Mouse (Mus musculus) liver (tissue): ENCODE data around the gene Nipal3.

Experiments used
- DNase-seq: peaks from one replicate; pipeline ENCODE4 v3.0.0-alpha.2; 2020; ENCODE audit warnings: mixed read lengths

Nipal3 gene

DNA sequence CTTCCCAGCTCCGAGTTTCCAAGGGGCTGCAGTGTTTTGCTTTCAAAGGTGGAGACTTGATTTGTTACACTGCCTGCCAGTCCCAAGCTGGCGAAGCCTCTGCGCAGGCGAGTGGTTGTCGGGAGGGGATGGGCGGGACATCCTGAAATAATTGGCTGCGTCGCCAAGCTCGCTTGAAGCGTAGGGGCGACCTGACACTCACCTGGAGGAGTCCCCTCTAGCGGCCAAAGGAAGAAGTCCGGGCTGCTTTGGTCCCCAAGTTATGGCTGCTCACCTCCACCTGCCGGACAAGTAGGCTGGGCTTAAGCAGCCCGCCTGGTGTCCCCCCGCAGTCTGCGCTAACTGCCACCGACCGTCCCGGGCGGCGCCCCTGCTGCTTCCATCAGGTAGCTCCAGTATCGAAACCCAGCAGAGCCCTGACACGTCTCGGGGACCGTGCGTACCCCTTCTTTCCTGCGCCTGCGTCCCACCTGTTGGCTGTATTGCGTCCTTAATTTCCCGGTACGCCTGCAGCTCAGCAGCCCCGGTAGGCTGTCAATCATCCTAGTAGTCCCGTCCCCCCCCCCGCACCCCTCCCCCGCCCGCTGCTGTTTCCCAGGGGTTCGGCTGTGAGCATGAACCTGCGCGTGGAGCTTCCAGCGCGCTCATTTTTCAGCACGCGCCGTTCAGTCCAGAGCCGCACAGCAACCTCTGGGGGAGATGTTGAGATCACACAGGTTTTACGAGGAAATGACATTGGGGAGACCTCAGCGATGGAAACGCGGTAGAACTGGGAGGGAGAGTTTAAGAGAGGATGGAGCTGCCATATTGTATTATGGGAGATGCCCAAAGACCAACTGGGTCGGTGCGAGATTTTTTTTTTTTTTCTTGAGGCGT, at the start of gene Nipal3, which contains the start of gene Stpg1:
Nipal3 (minus strand) TSS at position 518 of the 876 bp plus-strand sequence.
Stpg1 (plus strand) TSS at position 270 of the 876 bp plus-strand sequence.
- DNase-seq, result peak; percentile 96

DNA sequence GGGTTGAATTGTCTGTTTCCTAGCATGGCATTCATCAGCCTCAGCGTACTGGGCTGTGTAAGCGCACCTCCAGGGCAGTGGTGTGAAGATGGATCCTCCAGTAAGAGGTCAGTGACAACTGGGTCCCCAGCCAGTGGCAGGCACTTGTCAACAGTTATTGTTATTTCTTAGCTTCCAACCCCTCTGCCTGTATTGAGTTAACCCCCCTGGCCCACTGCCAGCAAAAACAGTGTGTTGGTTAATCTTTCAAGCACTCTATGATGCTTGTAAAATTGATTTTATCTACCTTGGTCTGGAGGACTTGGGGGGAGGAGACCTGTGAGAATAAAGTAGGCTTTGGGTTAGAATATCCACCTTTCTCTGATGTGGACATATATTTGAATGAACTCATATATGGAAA, 49.4 kb upstream of the Nipal3 start:
- DNase-seq, result no peak

DNA sequence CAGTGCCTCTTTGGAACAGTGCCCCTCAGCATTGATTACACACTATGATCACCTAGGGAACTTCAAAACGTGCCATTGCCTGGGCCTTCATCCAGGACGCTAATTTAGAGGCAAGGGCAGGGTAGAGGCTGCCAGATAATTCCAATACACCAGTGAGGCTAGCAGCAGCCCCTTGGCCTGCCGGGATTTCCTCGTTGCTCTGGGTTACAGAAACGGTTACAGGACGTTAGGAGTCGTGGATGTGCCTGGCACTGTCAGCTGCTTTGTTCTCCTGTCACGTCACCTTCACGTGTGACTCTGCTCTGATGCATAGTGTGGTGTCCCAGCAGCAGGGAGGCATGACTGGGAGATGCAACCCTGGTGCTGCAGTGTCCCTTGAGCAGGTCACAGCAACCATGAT, 45.2 kb upstream of the Nipal3 start:
- DNase-seq, result no peak

DNA sequence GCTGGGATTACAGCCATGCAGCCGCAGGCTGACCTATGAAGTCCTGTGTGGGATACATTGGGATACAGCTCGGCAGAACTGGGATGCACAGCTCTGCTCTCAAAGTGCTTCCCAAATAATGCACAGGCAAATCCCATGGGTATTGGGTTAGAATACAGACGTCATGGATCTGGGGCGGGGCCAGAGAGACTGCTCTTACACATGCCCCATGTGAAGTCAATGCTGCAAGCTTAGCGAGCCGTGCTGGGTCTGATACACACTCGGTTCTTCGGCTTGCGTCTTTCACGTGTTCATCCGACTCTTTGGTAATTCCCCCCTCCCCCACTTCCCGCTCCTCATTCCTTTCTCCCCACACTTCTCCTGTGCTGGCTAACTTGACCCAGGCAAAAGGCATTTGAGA, 44.2 kb upstream of the Nipal3 start:
- no peak for DNase-seq

DNA sequence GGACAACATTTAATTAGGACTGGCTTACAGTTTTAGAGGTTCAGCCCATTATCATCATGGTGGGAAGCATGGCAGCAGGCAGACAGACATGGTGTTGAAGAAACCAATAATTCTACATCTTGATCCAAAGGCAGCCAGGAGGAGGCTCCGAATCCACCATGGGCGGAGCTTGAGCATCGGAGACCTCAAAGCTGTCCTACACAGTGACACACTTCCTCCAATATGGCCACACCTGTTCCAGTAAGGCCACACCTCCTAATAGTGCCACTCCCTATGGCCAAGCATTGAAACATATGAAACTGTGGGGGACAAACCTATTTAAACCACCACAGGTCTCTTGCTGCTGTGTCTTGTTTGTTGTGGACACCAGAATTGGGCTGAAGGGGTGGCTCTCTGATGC, 40.2 kb upstream of the Nipal3 start:
- DNase-seq, result no peak

DNA sequence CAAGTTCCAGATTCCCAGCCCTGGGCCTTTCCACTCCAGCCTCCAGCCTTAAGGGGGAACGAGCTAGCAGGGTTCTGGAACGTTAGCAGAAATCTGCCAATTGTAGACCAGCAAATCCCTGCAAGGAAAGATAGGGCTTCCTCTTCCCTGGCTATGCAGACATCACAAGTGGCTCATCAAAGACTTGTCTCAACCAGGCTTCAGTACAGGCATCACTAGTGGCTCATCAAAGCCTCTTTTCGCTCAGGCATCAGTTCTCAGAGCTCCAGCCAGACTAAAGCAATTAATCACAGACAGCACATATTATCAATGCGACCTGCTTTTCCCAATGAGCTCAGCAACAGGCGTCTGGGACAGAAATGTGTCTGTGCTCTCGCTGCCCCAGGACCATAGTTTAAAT, 38.2 kb upstream of the Nipal3 start:
- no peak for DNase-seq

DNA sequence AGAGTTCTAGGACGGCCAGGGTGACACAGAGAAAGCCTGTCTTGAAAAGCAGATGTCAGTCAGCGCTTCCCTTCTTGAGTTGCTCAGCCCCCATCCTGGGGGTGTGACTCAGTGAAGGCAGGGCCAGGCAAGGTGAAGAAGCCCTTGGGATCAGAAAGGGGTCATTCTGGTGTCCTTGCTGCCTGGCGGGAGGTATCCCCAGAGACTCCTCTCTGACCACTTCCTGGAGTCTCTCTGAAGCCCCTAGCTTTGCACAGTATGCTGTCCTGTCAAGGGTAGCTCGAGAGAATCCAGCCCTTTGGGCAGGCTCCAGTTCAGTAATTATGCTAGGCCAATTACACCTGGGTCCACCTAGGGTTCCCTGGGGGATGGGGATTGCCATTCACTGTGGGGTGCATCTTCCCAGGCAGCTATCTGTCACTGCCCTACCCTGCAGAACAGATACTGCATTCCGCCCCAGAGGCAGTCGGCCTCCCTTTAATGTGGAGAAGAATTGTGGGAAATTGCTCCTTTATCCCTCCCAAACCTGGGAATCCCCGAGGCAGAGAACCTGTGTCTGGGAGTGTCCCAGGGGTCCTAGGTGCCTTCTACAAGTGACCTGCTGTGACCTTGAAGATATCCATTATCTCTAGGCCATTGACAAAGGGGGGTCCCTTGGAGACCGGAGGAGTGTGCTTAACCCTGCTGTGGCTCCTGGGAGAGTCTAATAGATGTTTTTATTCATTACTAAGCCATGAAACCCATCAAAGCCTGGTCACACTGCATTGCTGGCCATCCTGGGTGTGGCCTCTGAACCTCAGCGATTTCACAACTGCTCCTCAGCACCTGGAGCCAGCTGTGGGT, 37.2 kb upstream of the Nipal3 start:
- DNase-seq, result no peak

DNA sequence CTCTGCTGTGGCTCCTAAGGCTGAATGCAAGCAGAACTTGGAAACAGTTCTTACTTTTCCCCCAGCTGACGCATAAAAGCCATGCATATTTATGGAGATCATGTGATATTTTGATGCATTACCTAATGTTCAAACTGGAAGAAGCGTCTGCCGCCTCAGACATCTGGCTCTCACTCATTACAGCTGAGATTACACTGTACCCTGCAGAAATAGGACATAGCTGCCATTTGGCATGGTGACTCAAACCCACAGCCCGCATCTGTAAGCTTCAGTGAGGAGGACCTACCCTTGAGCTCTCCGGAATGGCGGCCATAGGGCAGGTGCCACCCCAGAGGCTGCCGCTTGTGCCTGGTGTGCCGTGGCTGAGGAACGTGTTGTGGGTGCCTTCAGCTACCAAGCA, 36.4 kb upstream of the Nipal3 start:
- DNase-seq, result no peak

DNA sequence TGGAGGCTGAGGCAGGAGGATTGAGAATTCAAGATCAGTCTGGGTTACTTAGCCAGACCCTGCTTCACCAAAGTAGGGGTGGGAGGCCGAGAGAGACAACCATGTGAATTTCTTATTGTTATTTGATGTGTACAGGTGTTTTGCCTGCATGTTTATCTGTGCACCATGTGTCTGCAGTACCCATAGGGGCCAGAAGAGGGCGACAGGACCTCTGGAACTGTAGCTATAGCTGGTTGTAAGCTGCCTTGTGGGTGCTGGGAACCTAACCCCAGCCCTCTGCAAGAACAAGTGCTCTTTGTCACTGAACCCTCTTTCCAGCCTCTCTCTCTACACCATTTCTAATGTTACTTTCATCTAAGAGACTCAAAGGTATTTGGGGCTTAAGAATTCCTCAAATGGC, 35.4 kb upstream of the Nipal3 start:
- DNase-seq, result no peak

DNA sequence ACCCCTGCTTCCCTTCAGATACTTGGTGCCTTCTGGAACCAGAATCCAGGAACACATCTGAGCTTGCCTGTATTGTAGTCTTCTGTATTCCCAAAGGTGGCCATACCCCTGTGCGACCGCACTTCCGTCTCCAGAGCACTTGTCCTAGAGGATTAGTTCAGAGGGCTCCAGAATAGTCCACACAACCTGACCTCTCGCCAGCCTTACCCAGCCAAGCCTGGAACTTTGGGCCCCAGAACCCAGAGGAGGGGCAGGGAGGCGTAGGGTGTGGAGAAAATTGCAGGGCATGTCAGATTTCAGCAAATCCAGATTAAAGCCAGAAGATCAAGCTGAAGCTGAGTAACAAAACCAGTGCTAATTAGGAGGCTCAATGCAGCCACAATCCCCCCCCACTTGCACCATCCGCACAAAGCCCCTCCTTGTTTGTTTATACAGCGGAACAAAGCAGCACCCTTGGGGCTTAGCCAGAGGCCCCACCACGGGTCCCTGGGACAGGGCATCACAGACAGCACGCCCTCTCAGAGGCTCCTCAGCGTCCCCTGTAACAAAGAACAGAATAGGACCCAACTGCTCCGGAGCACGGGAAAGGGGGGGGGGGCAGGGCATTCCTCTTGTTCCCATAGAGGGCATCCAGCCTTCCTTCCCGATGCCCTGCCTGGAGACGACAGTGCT, 31.3 kb upstream of the Nipal3 start:
- no peak for DNase-seq

DNA sequence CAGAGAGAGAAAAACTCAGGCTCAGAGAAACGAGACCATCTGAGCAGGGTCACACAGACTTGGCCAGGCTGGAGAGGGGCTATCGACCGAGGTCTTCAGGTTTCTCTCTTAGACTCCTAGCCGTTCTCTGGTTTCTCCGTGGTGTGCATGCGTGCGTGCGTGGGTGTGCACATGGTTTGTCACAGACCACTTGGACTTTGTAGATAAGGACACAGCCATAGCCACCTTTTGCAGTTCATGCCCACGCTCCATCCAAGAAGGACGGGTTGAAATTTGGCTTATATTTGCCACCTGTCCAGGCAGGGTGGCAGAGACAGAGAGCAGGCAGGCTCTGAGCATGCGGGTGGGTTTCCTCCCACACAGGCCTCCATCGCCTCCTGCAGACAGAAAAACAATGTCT, 30.2 kb upstream of the Nipal3 start:
- no peak for DNase-seq

DNA sequence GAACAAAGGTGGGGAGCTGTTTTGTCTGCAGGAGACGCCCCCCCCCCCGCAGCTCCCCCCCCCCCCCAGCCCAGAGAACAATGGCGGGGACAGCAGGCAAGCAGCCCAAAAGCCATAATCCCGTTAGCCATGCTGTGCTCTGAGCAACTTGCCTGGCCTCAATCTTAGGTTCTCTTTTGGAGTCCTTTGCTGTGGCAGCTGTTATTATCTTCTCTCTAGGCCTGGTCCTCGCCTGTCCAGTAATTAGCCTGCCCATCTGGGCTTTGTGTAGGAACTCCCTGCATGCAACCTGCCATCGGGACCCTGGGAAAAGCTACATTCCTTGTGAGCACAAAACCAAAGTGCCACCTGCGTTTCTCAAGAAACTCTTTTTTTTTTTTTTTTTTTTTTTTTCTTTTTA, 29.1 kb upstream of the Nipal3 start:
- no peak for DNase-seq

DNA sequence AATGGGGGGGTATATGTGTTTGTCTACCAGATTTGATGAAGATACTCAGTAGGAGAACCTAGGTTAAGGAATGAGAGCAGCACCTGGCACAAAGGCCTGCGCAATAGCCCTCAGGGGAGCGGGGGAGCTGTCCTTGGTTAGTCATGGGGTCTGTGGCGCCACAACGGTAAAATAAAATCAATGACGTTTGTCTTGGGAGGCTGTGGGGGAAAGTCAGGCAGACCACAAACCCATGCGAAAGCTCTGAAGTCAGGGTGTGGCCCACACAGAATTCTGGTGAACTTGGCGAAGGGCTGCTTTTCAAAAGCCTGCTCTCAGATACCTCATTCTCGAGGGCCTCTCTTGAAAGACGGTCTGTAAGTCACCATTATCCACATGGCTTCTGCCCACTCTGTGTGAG, 25.6 kb upstream of the Nipal3 start:
- DNase-seq, result no peak

DNA sequence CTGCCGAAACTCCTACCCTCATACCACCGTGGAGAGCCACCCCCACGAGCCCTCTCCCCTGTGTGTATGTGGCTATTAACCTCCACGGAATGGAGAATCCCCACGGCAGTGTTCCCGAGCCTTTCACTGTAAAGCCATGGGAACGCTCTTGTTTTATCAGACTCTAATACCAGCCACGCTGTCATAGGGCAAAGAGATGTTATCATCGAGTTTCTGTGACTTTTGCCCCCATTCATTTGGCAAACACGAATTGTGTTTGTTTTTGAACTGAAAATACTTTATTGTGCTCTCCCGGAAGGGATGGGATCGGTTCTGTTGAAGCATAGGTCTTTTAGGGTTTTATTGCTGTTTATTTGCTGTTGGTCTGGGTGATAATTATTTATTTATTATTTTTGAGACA, 23.3 kb upstream of the Nipal3 start:
- DNase-seq, result no peak

DNA sequence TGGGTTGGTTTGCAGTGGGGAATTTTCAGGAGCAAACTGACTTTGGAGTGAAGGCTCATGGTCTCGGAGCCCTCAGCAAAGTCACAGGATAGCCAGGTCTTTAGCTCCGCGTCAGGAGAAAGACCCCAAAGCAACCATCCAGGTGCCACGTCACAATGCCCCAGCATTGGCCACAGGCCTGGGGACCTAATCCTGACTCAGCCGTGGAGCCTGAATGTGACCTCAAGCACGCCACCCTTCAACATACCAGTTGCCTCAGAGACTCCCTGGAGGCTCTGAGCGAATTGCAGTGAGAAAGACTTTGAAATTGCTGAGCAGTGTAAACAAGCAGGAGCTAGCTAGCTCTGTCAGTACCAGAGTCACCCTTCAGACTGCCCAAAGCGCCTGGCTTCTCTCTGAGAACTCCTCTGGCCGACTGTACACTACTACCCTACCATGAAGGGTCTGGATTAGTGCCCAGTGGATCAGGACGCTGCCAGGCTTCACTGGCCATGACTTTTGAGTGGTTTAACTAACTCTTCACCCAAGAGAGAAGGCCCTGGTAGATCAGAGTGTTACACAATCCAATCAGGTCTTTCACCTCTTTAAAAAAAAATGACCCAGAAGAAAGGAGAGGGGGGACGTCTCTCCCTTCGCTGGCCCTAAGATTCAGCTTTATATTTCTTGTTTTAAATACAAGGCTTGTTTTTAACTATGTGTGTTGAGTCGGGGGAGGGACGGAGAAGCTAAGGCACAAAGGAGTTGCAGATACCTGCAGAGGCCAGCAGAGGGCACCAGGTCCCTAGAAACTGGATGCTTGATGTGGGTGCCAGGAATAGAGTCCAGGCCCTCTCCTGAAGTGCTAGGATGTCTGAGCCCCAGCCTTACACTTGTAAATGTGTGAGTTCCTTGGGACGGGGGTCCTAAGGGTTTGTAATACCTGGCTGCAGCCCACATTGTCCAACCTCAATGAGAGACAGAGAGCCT, 21.8 kb upstream of the Nipal3 start:
- DNase-seq, result peak; percentile 63

DNA sequence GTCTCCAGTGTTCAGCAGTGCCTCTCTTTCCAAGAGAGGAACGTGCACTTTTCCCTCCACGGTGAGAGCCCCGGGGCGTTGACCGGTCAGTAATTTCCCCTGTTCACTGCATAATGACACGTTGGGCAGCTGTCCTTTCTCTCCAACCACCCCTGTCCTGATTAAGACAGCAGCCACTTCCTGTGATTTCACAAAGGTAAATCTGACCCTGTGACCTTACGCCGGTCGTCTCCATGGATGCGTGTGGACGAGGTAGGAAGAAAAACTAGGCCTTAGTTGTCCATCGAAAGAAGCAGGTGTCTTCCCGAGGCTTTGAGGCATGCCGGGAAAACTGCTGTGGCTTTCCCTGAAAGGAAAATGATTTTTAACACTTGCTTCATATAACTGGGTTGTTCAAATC, 20.1 kb upstream of the Nipal3 start:
- no peak for DNase-seq

DNA sequence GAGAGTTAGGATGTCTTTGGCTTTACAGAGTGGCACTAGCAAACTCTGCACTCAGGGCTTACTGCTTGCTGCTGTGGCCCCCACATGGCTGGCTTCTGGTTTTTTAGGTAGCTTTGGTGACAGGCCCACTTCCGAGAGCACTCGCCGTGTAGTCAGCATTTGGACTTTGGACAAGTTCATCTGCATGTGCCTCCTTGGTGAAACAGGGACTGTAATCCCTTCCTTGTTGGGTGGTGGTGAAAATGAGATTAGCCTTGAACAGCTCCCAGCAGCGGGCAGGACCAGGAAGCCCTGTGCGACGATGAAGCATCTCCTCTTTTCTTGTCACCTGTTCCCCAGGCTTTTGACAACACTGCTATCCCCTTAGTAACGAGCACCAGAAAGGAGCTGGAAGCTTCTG, 19.0 kb upstream of the Nipal3 start:
- no peak for DNase-seq

DNA sequence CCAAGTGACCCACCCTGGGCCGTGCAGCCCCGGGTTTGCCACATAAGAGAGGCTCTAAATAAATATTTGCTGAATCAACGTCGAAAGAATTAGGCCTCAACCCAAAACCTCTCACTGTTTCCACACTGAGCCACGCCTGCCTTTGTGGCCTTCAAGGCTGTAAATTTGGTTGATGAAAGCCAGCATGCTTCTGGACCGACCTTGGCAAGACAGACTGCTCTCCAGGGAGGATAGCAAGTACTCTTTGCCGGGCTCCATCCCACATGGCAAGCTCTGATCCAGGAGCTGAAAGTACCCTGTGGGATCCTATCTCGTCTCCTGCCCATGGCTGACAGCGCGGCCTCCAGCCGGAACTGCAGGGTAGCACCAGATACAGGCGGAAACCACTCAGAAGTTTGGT, 14.7 kb upstream of the Nipal3 start:
- DNase-seq, result no peak

DNA sequence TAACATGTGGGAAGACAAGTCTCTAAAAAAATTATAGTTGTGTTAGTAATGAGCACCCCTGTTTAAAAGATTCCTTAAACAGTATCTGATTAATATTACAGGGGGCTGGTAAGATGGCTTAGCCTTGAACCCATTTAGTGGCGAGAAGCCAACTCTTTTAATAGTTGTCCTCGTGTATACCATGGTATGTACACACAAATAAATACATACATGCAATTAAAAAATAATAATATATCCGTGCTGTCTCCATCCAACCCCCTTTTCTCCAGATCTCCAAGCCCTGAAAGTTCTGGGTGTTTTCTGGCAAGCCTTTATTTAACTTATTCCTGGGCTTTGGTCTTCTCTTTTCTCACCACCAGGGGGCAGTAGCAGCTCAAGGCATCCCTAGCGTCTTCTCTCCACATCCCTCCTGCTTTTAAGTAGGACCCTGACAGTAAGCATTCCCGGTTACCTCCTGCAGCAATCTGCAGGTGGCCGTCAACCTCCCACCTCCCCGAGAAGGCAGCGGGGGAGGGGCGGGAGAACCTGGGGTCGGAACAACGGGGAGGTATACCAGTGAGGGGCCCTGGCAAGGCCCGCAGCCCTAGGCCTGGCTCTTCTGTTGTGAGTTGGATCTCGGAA, 13.7 kb upstream of the Nipal3 start:
- peak; percentile 73 for DNase-seq

DNA sequence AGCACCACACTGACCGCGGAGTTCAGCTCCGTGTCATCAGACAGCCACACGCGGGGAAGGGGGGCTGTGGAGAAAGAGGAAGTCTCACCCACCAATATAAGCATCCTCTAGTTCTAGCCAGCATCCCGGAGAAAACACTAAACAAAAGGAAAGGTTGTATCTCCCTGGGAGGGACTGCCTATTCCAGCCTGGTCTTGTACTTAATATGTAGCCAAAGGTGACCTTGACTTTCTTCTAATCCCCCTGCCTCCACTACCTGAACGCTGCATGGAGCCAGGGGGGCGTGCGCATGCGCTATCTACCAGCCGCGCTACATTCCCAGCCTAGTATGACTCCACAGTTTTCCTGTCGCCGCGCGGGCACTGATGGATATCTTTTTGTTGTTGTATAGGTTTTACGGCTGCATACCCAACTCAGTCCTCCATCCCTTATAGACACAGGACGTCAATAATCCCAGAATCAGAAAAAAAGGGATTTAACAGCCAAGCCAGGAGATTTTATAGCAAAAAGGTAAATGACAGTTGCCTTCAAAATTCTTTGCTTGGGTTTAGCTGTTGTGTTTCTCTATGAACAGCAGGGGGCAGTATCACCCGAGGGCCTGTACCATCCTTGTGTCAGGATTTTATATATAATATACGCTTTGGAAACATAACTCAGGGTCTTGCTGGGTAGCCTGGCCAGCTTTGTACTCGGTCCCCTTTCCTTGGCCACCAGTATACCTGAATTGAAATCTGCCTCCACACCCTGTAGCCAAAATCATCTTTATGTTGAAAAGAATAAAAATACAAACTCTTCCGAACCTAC, 12.9 kb upstream of the Nipal3 start:
- peak; percentile 88 for DNase-seq

DNA sequence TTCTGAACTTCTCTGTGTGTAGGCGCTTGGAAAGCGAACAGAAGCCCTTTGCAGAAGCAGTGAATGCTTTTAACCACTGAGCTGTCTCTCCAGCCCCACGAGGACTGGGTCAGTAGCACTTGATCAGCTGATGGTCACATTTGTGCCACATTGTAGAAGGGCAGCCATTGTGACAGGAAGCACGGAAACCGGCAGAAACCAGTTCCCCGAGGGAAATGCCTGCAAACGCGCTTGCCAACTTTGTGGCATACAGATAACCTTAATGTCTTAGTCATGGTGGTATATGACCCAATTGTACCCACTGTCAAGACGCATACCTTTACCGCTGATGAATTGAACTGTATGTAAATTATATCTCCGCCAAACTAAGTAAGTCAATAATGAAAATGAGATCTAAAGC, 11.0 kb upstream of the Nipal3 start:
- no peak for DNase-seq
